Mouse (Mus musculus): ENCODE measurements around the gene Slc22a21. TPM values are rescaled to one million over a fixed set of nuclear protein-coding genes. Genes with fewer than 3 reads are reported as not detected.
A peak's percentile ranks its signal among the peaks of the same experiment; 100 is the strongest.
"Not testable (repeated sequence)": the region's sequence is repeated elsewhere in the genome, so short reads cannot be mapped to it uniquely, and the experiment has no call there.

Gene Slc22a21
- total RNA-seq, 4 experiments from 2014 or later, result 0.58 to 1.6 (median 0.86) TPM

DNA sequence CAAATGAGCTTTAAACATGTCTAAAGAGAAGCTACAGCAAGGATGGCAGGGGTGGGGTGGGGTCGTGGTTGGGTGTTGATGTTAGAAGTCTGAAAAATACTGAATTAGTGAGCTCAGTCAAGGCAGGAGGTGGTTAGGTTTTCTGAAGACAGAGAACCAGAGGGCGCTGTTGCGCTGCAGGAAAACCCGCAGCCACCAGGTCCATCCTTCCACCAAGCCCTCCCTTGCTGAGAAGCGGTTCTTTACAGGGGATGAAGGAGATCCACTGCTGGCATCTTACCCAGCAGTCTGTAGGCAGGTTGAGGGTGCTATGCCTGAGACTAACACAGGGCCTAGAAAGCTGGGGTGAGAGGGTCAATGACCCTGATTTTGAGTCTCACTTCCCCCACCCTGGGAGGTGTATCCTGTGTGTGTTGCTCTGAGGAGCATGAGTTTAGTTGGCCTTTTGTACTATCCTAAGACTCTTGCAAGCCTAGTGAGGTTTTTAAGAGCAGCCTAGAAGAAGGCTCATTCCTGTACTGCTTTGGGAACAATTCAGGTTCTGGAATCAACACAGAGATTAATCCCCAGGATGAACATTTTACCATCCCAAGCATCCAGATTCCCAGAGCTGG, 22.1 kb upstream of the Slc22a21 start:
- DNase-seq (ENCODE audit: low spot score in 2 of 2), result peak; percentile 39 to 50

DNA sequence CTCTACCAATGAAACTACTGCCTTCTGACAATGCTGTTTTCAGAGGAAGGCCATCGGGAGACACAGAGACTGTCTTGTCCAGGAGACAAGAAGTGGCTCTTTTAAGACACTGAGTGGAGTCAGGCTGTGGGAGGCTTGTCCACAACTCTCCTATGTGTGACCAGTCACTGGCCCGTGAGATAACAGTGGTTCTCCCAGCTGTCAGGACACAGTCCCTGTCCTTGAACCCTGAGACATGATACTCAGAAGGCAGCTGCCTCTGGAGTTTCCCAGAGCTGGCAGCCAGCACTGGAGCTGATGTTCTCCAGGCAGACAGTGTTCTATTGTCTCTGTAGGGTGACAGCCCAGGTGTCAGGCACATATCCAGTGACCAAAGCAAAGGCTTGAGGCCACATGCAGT, 17.5 kb upstream of the Slc22a21 start:
- no peak for DNase-seq (ENCODE audit: low spot score in 2 of 2)

DNA sequence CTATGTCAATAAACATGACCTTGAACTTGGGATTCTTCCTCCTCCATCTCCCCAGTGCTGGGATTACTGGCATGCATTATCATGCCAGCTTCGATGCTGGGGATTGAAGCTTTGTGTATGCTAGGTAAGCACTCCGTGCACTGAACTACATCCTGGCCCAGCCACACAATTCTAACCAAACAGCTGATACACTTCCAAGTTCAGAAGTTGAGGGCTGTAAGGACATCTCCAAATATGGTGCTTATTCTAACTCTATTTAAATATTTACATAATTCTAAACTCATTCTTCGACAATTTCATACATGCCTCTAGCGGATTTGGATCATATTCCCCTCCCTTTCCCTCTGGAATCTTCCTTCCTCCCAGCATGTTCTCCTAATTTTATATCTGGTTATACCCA, 12.1 kb upstream of the Slc22a21 start:
- no peak for DNase-seq (ENCODE audit: low spot score in 2 of 2)

DNA sequence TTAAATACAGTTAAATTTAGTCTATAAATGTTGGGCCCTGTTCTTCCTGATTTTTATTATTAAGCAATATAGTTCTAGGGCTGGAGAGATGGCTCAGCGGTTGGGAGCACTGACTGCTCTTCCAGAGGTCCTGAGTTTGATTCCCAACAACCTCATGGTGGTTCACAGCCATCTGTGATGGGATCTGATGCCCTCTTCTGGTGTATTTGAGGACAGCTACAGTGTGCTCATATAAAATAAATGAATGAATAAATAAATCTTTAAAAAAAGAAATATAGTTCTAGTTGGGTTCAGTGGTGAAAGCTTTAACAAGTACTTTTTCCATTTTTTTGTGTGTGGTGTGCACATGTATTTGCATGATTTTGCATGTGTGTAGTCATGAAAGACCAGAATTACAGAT, 9.1 kb upstream of the Slc22a21 start:
- DNase-seq (ENCODE audit: low spot score in 2 of 2), result no peak

DNA sequence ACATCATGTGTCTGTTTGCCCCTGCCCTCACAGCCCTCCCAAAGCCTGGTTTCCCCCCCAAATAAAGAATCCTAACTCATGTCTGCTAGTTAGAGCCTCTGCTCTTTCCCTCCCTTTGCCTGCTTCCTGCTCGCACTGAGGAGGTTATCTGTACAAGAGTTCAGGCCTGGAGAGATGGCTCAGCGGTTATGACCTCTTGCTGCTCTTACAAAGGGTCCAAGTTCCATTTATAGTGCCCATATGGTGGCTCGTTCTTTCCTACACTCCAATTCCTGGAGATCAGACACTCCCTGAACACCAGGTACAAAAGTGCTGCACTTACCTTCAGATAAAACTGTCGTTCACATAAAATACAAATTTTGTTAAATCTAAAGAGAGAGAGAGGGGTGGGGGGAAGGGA, 7.9 kb upstream of the Slc22a21 start:
- DNase-seq (ENCODE audit: low spot score in 2 of 2), result no peak

DNA sequence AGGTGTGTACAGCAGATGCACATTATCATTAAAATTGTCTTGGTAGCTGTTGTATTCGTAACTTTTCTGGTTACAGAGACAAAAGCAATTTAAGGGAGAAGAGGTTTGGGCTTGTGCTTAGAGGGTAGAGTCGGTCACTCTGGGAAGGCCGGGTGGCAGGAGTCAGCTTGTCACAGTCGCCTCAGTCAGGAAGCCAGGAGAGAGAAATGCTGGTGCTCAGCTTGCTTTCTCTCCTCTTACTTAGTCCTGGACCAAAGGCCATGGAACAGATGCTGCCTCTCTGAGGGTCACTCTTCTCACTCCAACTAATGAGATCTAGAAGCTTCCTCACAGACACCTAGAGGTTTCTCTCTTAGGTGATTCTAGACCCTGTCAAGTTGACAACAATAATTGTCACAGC, 1.3 kb upstream of the Slc22a21 start:
- DNase-seq (ENCODE audit: low spot score in 2 of 2), result no peak

DNA sequence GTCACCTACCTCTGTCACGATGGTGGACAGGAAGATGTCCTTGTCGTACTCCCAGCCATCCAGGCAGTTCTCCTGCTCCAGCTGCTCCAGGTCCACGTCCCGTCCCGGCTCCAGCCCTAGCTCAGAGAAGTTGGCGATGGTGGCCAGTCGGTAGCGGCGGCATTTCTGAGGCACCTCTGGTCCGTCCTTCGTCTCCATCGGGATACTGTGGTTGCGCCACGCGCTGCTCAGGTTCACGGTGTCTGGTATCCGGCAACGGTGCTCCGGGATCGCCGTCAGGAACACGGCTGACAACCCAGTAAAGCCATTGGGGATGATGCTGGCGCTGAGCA, 710 bp downstream of the Slc22a21 start:
- DNase-seq (ENCODE audit: low spot score in 2 of 2), result not testable (repeated sequence)

DNA sequence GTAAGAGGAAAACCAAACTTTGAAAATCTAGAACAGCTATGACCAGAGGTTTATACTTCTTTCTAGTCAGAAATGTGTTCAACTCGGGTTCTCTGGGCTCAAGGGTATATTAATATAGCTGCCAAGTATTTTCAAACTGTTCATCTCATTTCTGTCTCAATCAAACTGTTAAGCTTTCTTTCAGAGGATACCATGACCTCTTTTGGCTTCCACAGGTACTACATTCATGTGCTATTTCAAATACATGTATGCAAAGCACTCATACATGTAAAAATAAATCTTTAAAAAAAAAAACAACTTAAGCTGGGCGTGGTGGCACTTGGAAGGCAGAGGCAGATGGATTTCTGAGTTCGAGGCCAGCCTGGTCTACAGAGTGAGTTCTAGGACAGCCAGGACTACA, 2.5 kb downstream of the Slc22a21 start:
- no peak for DNase-seq (ENCODE audit: low spot score in 2 of 2)

DNA sequence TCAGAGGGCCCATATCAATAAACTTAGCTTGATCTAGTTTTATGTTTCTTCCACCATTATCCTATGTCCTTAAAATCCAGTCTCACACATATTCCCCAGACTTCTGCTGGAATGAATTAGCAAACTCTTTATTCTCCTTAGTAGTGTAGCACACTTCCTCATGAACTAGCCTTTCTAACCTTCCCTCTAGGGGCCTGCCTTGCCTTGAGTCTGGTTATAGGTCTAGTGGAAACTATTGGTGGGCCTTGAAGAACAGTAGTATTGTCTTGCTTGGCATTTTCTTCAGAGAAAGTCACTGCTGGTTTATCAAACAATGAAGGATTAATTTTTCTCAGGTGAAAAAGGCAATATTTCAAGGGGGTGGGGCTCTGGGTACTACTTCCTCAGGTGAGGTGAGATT, 4.6 kb downstream of the Slc22a21 start:
- DNase-seq (ENCODE audit: low spot score in 2 of 2), result no peak

DNA sequence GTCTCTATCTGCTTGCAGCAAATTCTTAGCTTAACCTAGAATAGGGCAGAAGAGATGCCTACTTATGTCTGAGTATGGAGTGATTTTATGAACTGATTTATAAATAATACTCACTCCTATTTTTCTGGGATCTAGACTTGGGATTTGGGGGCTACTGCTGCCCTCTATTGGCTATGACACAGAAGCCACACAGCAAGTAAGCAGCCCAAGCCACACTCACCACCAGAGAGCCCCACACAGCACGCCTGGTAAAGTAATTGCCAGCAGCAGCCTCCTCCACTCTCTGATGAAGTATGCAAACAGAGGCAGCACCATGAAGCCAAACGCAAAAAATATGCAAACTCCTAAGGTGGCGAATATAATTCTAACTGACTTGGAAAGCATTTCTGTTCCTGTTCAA, 21.1 kb downstream of the Slc22a21 start:
- no peak for DNase-seq (ENCODE audit: low spot score in 2 of 2)

DNA sequence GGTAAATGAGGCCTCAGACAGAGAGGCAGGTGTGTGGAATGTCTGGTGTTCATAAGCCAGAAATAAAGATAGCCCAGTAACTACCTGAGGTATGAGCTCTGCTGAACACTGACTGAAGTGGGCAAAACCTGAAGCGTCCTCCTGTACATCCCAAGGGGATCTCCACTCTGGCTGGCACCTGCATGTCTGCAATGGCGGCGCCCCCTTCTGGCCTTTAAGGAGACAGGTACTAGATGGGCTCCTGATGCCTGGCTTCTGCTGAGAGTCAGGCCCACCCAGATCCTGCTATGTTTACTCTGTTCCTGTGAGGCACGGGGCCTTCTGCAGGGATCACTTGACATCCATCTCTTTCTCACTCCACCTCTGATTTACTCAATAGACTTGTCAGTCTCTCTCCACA, 22.0 kb downstream of the Slc22a21 start:
- peak in 1 of 2 experiments; percentile 15 for DNase-seq (ENCODE audit: low spot score in 2 of 2)

DNA sequence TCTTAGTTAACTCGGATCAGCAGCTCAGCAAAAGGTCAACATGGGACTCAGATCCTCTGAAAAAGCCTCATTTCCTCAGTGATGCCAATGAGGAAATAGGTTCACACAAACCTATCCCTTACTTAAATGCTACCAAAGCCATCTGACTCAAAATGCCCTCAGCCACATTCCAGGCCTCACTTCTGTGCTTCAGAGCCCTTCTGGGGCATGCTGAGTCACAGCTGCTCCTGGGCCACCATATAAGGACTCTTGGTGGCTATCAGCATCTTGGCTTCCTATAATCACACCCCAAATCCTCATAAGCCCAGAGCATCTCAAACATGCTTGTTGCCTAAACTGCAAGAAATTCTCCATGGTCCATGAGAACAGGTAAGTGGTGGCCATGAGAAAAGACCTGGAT, 23.5 kb downstream of the Slc22a21 start:
- no peak for DNase-seq (ENCODE audit: low spot score in 2 of 2)

DNA sequence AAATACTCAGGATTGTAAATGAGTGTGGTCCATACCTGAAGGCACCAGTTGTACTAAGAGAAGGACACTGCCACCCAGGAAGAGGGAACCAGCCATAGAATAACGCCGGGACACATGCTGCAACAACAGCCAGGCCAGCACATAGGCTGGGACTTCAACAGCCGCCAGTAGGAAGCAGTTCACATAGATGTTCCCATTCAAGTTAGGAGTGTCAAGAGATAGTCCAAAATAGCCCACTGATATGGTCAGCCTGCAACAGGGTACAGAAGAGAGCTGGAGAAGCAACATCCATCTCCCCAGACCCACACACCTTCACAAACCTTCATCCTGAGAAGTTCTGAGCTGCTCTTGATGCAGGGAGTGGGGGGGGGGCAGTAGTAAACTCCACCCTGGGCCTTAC, 25.5 kb downstream of the Slc22a21 start:
- DNase-seq (ENCODE audit: low spot score in 2 of 2), result no peak

DNA sequence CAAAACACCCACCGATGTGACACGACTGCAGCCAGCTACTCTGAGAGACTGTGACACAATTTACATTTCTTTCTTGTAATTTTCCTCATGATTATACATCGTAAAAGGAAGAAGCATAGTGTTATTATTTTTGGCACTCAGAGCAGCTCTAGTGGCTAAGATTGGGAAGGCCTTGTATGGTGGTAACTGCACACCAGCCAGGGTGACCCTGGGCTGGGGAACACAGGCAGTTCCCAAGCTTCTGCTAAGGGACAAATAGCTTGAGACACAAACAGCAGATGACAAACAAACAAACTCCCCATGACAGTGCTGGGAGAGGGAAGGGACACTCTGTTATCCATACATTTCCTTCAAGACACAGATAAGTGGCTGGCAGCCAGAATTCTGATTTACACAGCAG, 30.0 kb downstream of the Slc22a21 start:
- DNase-seq (ENCODE audit: low spot score in 2 of 2), result not testable (repeated sequence)

DNA sequence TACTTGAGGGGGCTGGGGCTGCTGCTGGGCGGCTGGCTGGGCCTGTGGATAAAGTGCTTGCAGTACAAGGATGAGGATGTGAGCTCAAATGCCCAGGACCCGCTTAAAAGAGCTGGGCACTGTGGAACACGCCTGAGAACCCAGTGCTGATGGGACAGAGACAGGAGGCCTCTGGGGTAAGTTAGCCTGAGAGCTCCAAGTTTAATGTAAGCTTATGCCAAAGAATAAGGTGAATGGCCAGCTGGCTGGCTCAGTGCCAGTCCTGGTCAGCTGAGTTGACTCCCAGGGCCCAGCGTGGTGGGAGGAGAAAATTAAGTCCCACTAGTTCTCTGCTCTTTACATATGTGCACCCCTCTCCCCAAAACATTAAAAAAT, 48.2 kb downstream of the Slc22a21 start:
- DNase-seq (ENCODE audit: low spot score in 2 of 2), result not testable (repeated sequence)

DNA sequence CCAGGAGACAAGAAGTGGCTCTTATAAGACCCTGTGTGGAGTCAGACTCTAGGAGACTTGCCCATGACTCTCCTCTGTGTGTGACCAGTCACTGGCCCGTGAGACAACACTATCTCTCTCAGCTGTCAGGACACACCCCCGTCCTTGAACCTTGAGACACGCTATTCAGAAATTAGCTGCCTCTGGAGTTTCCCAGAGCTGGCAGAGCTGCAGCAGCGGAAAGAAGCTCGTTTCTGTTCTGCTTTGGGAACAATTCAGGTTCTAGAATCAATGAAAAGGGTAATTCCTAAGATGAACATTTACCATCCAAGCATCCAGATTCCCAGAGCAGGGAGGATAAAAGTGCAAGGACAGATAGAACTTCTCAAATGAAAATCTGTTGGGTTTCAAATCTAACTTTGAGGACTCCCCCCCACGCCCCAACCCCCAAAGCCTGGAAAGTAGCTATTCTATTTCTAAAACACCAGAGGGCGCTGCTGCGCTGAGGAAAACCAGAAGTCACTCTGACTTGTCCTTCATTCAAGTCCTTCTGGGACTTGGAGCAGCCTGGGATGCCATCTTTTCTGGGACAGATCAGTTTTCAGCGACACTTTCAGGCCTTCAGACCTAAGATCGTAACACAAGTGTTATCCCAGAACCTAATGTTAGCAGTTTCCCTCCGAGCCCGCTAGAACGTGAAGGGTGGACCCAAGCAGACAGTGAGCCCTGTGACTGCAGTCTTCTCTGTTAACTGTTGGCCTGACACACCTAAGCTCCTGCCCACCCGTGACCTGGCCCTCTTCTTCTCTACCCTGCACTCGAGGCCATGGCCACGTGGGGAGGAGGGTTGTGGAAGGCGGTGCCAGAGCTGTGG, 48.8 kb downstream of the Slc22a21 start:
- peak; percentile 16 to 20 for DNase-seq (ENCODE audit: low spot score in 2 of 2)

DNA sequence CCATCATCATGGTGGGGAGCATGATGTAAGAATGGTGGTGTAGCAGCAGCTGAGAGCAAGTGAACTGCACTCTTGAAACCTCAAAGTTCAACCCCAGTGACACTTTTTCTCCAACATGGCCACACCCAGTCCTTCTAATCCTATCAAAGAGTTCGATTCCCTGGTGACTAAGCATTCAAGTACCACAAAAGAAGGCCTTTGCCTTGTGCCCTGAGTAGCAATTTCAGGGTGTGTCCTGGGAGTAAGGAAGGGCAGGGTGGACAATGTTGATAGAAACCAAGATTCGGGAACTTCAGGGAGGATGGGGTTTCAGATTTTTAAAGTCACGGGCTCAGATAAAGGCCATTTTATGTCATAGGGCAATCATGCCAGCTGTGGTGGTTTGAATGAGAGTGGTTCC, 50.4 kb downstream of the Slc22a21 start:
- DNase-seq (ENCODE audit: low spot score in 2 of 2), result no peak

DNA sequence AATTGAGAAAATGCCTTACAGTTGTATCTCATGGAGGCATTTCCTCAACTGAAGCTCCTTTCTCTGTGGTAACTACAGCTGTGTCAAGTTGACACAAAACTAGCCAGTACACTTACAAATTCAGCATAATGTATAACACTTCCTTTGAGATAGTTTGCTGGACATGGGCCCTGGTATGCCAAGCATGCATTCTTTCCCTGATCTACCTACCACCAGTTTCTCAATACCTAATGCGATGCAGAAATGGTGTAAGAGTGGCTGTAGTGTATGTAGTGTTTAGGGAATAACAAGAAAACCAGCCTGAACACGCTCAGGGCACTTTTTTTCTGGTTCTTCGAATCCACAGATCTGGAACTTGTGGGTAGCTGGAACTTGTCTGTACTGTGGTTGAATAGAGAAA, 51.5 kb downstream of the Slc22a21 start:
- DNase-seq (ENCODE audit: low spot score in 2 of 2), result no peak

DNA sequence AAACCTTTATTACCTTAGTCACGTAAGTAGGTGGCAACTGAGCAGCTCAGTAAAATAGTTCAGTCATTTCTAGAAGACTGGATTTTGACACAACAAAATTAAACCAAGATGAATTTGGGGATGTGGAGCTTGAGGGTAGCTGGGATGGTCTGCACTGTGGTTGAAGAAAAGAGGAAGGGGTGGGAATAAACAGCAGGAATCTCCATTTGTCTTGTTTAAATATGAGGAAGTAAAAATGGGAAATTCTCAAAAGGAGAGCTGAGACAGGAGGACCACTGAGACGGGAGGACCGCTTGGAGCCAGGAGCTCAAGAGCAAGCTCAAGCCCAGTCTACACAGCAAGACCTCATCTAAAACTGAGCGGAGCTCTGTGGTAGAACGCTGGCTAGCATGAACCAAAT, 53.8 kb downstream of the Slc22a21 start:
- no peak for DNase-seq (ENCODE audit: low spot score in 2 of 2)

DNA sequence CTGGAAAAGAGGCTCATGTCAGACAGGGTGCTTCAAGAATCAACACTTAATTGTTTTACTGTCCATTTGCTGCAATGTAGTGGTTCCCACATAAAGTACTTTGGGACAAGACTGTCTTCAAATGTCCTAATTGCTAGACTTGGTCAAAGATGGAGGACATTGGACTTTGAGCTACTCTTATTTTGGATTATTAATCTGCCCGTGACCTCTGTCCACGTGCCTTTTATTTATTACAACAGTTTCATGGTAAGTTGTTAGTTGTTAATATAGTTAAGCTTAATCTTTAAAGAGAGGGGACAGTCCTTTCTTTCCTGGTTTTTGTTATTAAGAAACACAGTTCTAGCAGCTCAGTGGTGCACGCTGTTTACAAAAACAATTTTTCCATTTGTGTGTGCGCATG, 61.3 kb downstream of the Slc22a21 start:
- DNase-seq (ENCODE audit: low spot score in 2 of 2), result no peak

DNA sequence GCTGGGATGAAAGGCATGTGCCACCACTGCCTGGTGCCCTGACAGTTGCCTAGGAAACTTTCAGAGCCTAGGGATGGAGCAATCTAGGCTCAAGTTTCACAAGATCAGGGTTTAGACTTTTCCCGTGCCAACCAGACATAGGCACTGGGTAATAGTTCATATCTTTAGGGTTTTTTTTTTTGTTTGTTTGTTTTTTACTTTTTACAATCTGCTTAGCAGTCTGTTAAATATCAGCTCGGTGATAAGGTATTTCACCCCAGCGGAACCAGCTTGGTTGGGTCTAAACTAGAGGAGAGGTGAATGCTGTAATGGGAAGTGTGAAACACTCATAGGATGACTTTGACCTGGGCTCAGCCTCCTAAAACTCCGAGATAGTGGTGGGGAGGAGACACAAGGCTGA, 69.1 kb downstream of the Slc22a21 start:
- no peak for DNase-seq (ENCODE audit: low spot score in 2 of 2)

DNA sequence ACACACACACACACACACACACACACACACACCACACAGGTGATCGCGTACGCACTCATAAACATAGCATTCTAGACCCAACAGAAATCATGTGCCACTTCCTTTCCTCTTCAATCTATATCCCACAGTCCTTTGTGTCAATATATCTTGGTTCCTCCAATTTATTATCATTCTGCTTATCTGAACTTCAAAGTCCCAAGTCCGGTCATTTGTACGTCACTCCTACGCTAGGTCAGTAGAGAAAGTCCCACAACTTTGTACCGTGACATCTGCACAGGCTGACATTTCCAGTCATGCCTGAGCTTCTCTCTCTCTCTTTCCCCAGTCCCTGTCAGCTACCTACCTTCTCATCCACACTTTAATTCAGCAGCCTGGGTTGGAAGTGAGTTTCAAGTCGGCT, 71.4 kb downstream of the Slc22a21 start:
- DNase-seq (ENCODE audit: low spot score in 2 of 2), result no peak

DNA sequence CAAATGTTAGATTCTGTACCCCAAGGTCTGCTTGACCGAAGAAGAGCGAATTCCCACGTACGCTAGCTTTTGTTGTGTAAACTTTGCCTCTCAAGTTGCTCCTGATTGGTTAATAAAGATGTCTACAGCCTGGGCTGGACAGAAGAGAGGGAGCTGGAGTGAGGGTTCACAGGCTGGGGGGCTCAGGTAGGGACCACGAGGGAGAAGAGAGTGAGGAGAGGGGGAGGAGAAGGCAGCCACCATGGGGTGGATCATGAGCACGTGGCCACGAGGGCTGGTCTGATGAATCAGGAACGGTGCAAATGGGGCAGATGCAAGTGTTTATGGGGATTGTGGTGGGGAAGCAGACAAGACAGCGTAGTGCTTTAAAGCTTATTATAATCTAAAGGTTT, 75.6 kb downstream of the Slc22a21 start:
- DNase-seq (ENCODE audit: low spot score in 2 of 2), result no peak

Data from gastrocnemius, adult 8-10 months (tissue).